Mouse (Mus musculus) intestine, embryonic 15.5 days (tissue): Measurements from ENCODE around the gene Spry1. TPM values are rescaled to one million over a fixed set of nuclear protein-coding genes. Genes with fewer than 3 reads are reported as not detected.
"Not testable (repeated sequence)": the region's sequence is repeated elsewhere in the genome, so short reads cannot be mapped to it uniquely, and the experiment has no call there.

Experiments used
- ATAC-seq: fragments of 200-750 bp; cut with Nextera tagmentation; 2 replicates; pipeline ENCODE4 v1.8.0; 2017; ENCODE audit warnings: moderate TSS enrichment, moderate library complexity
- H3K27ac ChIP-seq: fragments of 300-500 bp; sonication (generic); 2 replicates; pipeline ENCODE4 v1.5.1; 2015; ENCODE audit warnings: mild to moderate bottlenecking, inconsistent platforms
- H3K27me3 ChIP-seq: fragments of 300-500 bp; sonication (generic); replicated peaks from 2 replicates; pipeline ENCODE4 v1.6.1; 2015; ENCODE audit warnings: inconsistent platforms
- H3K36me3 ChIP-seq: fragments of 300-500 bp; sonication (generic); 2 replicates; pipeline ENCODE4 v1.6.1; 2015; ENCODE audit warnings: inconsistent platforms
- H3K4me1 ChIP-seq: fragments of 300-500 bp; sonication (generic); replicated peaks from 2 replicates; pipeline ENCODE4 v1.6.1; 2015; ENCODE audit warnings: inconsistent platforms
- H3K4me2 ChIP-seq: fragments of 300-500 bp; sonication (generic); replicated peaks from 2 replicates; pipeline ENCODE4 v1.6.1; 2015; ENCODE audit warnings: mild to moderate bottlenecking, inconsistent platforms
- H3K4me3 ChIP-seq: fragments of 300-500 bp; sonication (generic); replicated peaks from 2 replicates; pipeline ENCODE4 v1.5.1; 2015; ENCODE audit warnings: inconsistent platforms
- H3K9ac ChIP-seq: fragments of 300-500 bp; sonication (generic); 2 replicates; pipeline ENCODE4 v1.6.1; 2015; ENCODE audit warnings: inconsistent platforms
- H3K9me3 ChIP-seq: fragments of 300-500 bp; sonication (generic); 2 replicates; pipeline ENCODE4 v1.6.1; 2016; ENCODE audit warnings: inconsistent platforms
- WGBS: fragments of 180-500 bp; shearing (Covaris S2); methylation state at CpG from one replicate; pipeline ENCODE4 v1.1.7; 2015; 5-methylcytosine and 5-hydroxymethylcytosine counted together
- polyA plus RNA-seq: library from polyadenylated mRNA; unstranded; fragments of >200 nt; fragmentation: Nextera tagmentation; extraction: Ambion mirVana; gene quantifications from 2 replicates; pipeline ENCODE4 v1.2.1, GENCODE M21; 2015

The Spry1 gene
- polyA plus RNA-seq = 13.4 and 14.2 TPM in 2 replicates

- Histone ChIP-seq H3K9ac (peak within 1 kb of the TSS; percentile 94), H3K27ac (peak within 1 kb of the TSS; percentile 90), H3K9me3 (no peaks in the 10 kb centered on the region), H3K36me3 (peaks cover 9% of the 10 kb centered on the region; the same call in 1 of the 2 replicates), H3K4me3 (peak within 1 kb of the TSS; percentile 80), H3K4me1 (peaks cover 19% of the 10 kb centered on the region), H3K4me2 (peak within 1 kb of the TSS; percentile 66), H3K27me3 (no peaks in the 10 kb centered on the region)
- WGBS = under 1% methylated on average over 38 of the region's 38 CpGs
- peak; percentile 92 for ATAC-seq
These were observed at the start of gene Spry1 for GRCm38 (mm10) chr3:37639690-37640089. Gene Spry1, plus strand, starts transcription at chr3:37639947.

- no peaks in the 10 kb centered on the region for H3K4me1 ChIP-seq
- no peaks in the 10 kb centered on the region for H3K36me3 ChIP-seq
- no peak overlapping the region for H3K27ac ChIP-seq
- H3K9me3 ChIP-seq = no peaks in the 10 kb centered on the region
- ATAC-seq = no peak
- no peaks in the 10 kb centered on the region for H3K27me3 ChIP-seq
- 66% methylated on average over 10 of the region's 10 CpGs for WGBS
- no peak overlapping the region for H3K4me2 ChIP-seq
- H3K4me3 ChIP-seq = no peak overlapping the region
- H3K9ac ChIP-seq = no peak overlapping the region
These were observed 44.0 kb upstream of the Spry1 start for GRCm38 (mm10) chr3:37595721-37596120.

- 59% methylated on average over 6 of the region's 6 CpGs for WGBS
- H3K4me3 ChIP-seq = no peak overlapping the region
- no peaks in the 10 kb centered on the region for H3K4me1 ChIP-seq
- no peak overlapping the region for H3K27ac ChIP-seq
- no peak overlapping the region for H3K9ac ChIP-seq
- H3K27me3 ChIP-seq = no peaks in the 10 kb centered on the region
- no peaks in the 10 kb centered on the region for H3K9me3 ChIP-seq
- peak; percentile 17; the same call in 1 of the 2 replicates for ATAC-seq
- H3K4me2 ChIP-seq = no peak overlapping the region
- no peaks in the 10 kb centered on the region for H3K36me3 ChIP-seq
These were observed 43.2 kb upstream of the Spry1 start for GRCm38 (mm10) chr3:37596519-37596918.

- H3K4me3 ChIP-seq = no peak overlapping the region
- H3K9me3 ChIP-seq = no peaks in the 10 kb centered on the region
- H3K4me1 ChIP-seq = no peaks in the 10 kb centered on the region
- H3K4me2 ChIP-seq = no peak overlapping the region
- WGBS = 54% methylated on average over 5 of the region's 5 CpGs
- no peaks in the 10 kb centered on the region for H3K27me3 ChIP-seq
- ATAC-seq = peak; percentile 47; the same call in 1 of the 2 replicates
- H3K9ac ChIP-seq = no peak overlapping the region
- no peaks in the 10 kb centered on the region for H3K36me3 ChIP-seq
- H3K27ac ChIP-seq = no peak overlapping the region
These were observed 42.5 kb upstream of the Spry1 start for GRCm38 (mm10) chr3:37597200-37597599.

GRCm38 (mm10) chr3:37599641-37600040 lies 40.1 kb upstream of the Spry1 start:
- 87% methylated on average over 14 of the region's 14 CpGs for WGBS
- not testable (repeated sequence) for H3K4me1 ChIP-seq, H3K4me3 ChIP-seq, H3K36me3 ChIP-seq, H3K27me3 ChIP-seq, ATAC-seq, H3K4me2 ChIP-seq, H3K27ac ChIP-seq, H3K9me3 ChIP-seq, H3K9ac ChIP-seq

- H3K27ac ChIP-seq = no peak overlapping the region
- no peak overlapping the region for H3K9ac ChIP-seq
- H3K36me3 ChIP-seq = no peaks in the 10 kb centered on the region
- peaks cover 5% of the 10 kb centered on the region; the same call in 1 of the 2 replicates for H3K4me1 ChIP-seq
- no peak overlapping the region for H3K4me3 ChIP-seq
- no peak for ATAC-seq
- no peaks in the 10 kb centered on the region for H3K27me3 ChIP-seq
- no peak overlapping the region for H3K4me2 ChIP-seq
- H3K9me3 ChIP-seq = no peaks in the 10 kb centered on the region; the same call in 1 of the 2 replicates
- 96% methylated on average over 9 of the region's 9 CpGs for WGBS
These were observed 37.4 kb upstream of the Spry1 start for GRCm38 (mm10) chr3:37602356-37602755.

- Histone ChIP-seq H3K27me3 (no peaks in the 10 kb centered on the region), H3K36me3 (no peaks in the 10 kb centered on the region), H3K27ac (no peak overlapping the region), H3K4me3 (no peak overlapping the region), H3K4me2 (no peak overlapping the region), H3K9me3 (no peaks in the 10 kb centered on the region; the same call in 1 of the 2 replicates), H3K9ac (no peak overlapping the region), H3K4me1 (peaks cover 5% of the 10 kb centered on the region; the same call in 1 of the 2 replicates)
- no peak for ATAC-seq
- 80% methylated on average over 7 of the region's 7 CpGs for WGBS
These were observed 36.9 kb upstream of the Spry1 start for GRCm38 (mm10) chr3:37602890-37603289.

- WGBS = 78% methylated on average over 3 of the region's 3 CpGs
- Histone ChIP-seq H3K36me3 (no peaks in the 10 kb centered on the region), H3K4me1 (peaks cover 5% of the 10 kb centered on the region; the same call in 1 of the 2 replicates), H3K4me3 (no peak overlapping the region), H3K27me3 (no peaks in the 10 kb centered on the region), H3K9me3 (no peaks in the 10 kb centered on the region; the same call in 1 of the 2 replicates), H3K9ac (no peak overlapping the region), H3K4me2 (no peak overlapping the region), H3K27ac (no peak overlapping the region)
- ATAC-seq = no peak
These were observed 36.2 kb upstream of the Spry1 start for GRCm38 (mm10) chr3:37603541-37603940.

GRCm38 (mm10) chr3:37604976-37605875 lies 34.5 kb upstream of the Spry1 start:
- Histone ChIP-seq H3K36me3 (no peaks in the 10 kb centered on the region), H3K27ac (no peak overlapping the region), H3K9ac (no peak overlapping the region), H3K27me3 (no peaks in the 10 kb centered on the region), H3K9me3 (no peaks in the 10 kb centered on the region; the same call in 1 of the 2 replicates), H3K4me3 (no peak overlapping the region), H3K4me1 (peaks cover 5% of the 10 kb centered on the region; the same call in 1 of the 2 replicates), H3K4me2 (no peak overlapping the region)
- no peak for ATAC-seq
- WGBS = 62% methylated on average over 13 of the region's 13 CpGs

GRCm38 (mm10) chr3:37605876-37606238 lies 33.9 kb upstream of the Spry1 start:
- H3K4me1 ChIP-seq = peaks cover 5% of the 10 kb centered on the region; the same call in 1 of the 2 replicates
- no peak for ATAC-seq
- WGBS = 77% methylated on average over 10 of the region's 10 CpGs

GRCm38 (mm10) chr3:37608926-37609325 lies 30.8 kb upstream of the Spry1 start:
- Histone ChIP-seq H3K27me3 (no peaks in the 10 kb centered on the region), H3K27ac (no peak overlapping the region), H3K4me3 (no peak overlapping the region), H3K4me1 (peaks cover 5% of the 10 kb centered on the region; the same call in 1 of the 2 replicates), H3K9ac (no peak overlapping the region), H3K4me2 (no peak overlapping the region), H3K36me3 (no peaks in the 10 kb centered on the region), H3K9me3 (no peaks in the 10 kb centered on the region; the same call in 1 of the 2 replicates)
- WGBS = 89% methylated on average over 4 of the region's 4 CpGs
- no peak for ATAC-seq

More at GRCm38 (mm10) chr3:37605876-37606238, 33.9 kb upstream of the Spry1 start:
- no peaks in the 10 kb centered on the region for H3K36me3 ChIP-seq
- H3K4me2 ChIP-seq = no peak overlapping the region
- H3K9ac ChIP-seq = no peak overlapping the region
- no peaks in the 10 kb centered on the region; the same call in 1 of the 2 replicates for H3K9me3 ChIP-seq
- no peak overlapping the region for H3K27ac ChIP-seq
- H3K27me3 ChIP-seq = no peaks in the 10 kb centered on the region
- H3K4me3 ChIP-seq = no peak overlapping the region

- no peak overlapping the region for H3K4me2 ChIP-seq
- H3K27ac ChIP-seq = no peak overlapping the region
- H3K36me3 ChIP-seq = no peaks in the 10 kb centered on the region
- peaks cover 3% of the 10 kb centered on the region; the same call in 1 of the 2 replicates for H3K4me1 ChIP-seq
- H3K4me3 ChIP-seq = no peak overlapping the region
- ATAC-seq = no peak
- H3K9ac ChIP-seq = no peak overlapping the region
- no peaks in the 10 kb centered on the region for H3K27me3 ChIP-seq
- no peaks in the 10 kb centered on the region; the same call in 1 of the 2 replicates for H3K9me3 ChIP-seq
- 91% methylated on average over 2 of the region's 2 CpGs for WGBS
These were observed 29.1 kb upstream of the Spry1 start for GRCm38 (mm10) chr3:37610670-37611069.
